Mouse (Mus musculus) hindbrain, embryonic 16.5 days (tissue): ENCODE measurements around the gene Rora. TPM values are rescaled to one million over a fixed set of nuclear protein-coding genes. Genes with fewer than 3 reads are reported as not detected.

Experiments used
- ATAC-seq: fragments of 200-750 bp; cut with Nextera tagmentation; 2 replicates; pipeline ENCODE4 v1.8.0; 2017; ENCODE audit warnings: moderate TSS enrichment, moderate library complexity
- H3K27ac ChIP-seq: fragments of 300-500 bp; sonication (generic); 2 replicates; pipeline ENCODE4 v1.5.1; 2014; ENCODE audit warnings: low read depth, mild to moderate bottlenecking, control low read depth, low read length, moderate library complexity
- H3K27me3 ChIP-seq: fragments of 300-500 bp; sonication (generic); replicated peaks from 2 replicates; pipeline ENCODE4 v1.6.1; 2014; ENCODE audit warnings: low read length; ENCODE audit not compliant: control insufficient read depth, insufficient read depth
- H3K36me3 ChIP-seq: fragments of 300-500 bp; sonication (generic); 2 replicates; pipeline ENCODE4 v1.6.1; 2014; ENCODE audit warnings: mild to moderate bottlenecking, low read length, moderate library complexity, mixed read lengths; ENCODE audit not compliant: control insufficient read depth, insufficient read depth
- H3K4me1 ChIP-seq: fragments of 300-500 bp; sonication (generic); 2 replicates; pipeline ENCODE4 v1.6.1; 2014; ENCODE audit warnings: low read depth, low read length; ENCODE audit not compliant: control insufficient read depth, insufficient read depth
- H3K4me2 ChIP-seq: fragments of 300-500 bp; sonication (generic); 2 replicates; pipeline ENCODE4 v1.6.1; 2014; ENCODE audit warnings: mild to moderate bottlenecking, low read length, control low read depth, moderate library complexity
- H3K4me3 ChIP-seq: fragments of 300-500 bp; sonication (generic); 2 replicates; pipeline ENCODE4 v1.5.1; 2014; ENCODE audit warnings: mild to moderate bottlenecking, low read length, control low read depth, moderate library complexity
- H3K9ac ChIP-seq: fragments of 300-500 bp; sonication (generic); 2 replicates; pipeline ENCODE4 v1.6.1; 2014; ENCODE audit warnings: low read depth, mild to moderate bottlenecking, control low read depth, low read length, moderate library complexity
- H3K9me3 ChIP-seq: fragments of 300-500 bp; sonication (generic); 2 replicates; pipeline ENCODE4 v1.6.1; 2014; ENCODE audit warnings: mild to moderate bottlenecking, low read length, moderate library complexity; ENCODE audit not compliant: control insufficient read depth
- WGBS: fragments of 180-500 bp; shearing (Covaris S2); extraction: QIAGEN DNeasy Blood & Tissue Kit; methylation state at CpG from one replicate; pipeline ENCODE4 v1.1.7; 2014; 5-methylcytosine and 5-hydroxymethylcytosine counted together
- polyA plus RNA-seq: library from polyadenylated mRNA; unstranded; fragments of >200 nt; fragmentation: Nextera tagmentation; extraction: Ambion mirVana; gene quantifications from 2 replicates; pipeline ENCODE4 v1.2.1, GENCODE M21; 2015

Rora gene
- polyA plus RNA-seq, 1 experiment from 2014 or later = 38.3 TPM

- no peaks in the 10 kb centered on the region for H3K9me3 ChIP-seq
- H3K27ac ChIP-seq = no peak overlapping the region
- no peaks in the 10 kb centered on the region for H3K36me3 ChIP-seq
- no peak for ATAC-seq
- H3K4me2 ChIP-seq = no peak overlapping the region
- H3K9ac ChIP-seq = no peak overlapping the region
- no peak overlapping the region for H3K4me3 ChIP-seq
- H3K27me3 ChIP-seq = no peaks in the 10 kb centered on the region
- H3K4me1 ChIP-seq = no peaks in the 10 kb centered on the region
- 38% methylated on average over 3 of the region's 3 CpGs for WGBS
These were observed 527.4 kb downstream of the Rora start for GRCm38 (mm10) chr9:69180961-69181360.

GRCm38 (mm10) chr9:69181411-69181810, 527.8 kb downstream of the Rora start:
- no peak overlapping the region for H3K4me2 ChIP-seq
- no peak overlapping the region for H3K27ac ChIP-seq
- no peaks in the 10 kb centered on the region for H3K36me3 ChIP-seq
- ATAC-seq = no peak
- no peak overlapping the region for H3K4me3 ChIP-seq
- no peaks in the 10 kb centered on the region for H3K4me1 ChIP-seq
- no peaks in the 10 kb centered on the region for H3K27me3 ChIP-seq
- H3K9ac ChIP-seq = no peak overlapping the region
- no peaks in the 10 kb centered on the region for H3K9me3 ChIP-seq

- Histone ChIP-seq H3K9me3 (no peaks in the 10 kb centered on the region), H3K36me3 (no peaks in the 10 kb centered on the region), H3K4me2 (no peak overlapping the region), H3K9ac (no peak overlapping the region), H3K4me3 (no peak overlapping the region), H3K27ac (no peak overlapping the region), H3K4me1 (no peaks in the 10 kb centered on the region), H3K27me3 (no peaks in the 10 kb centered on the region)
- no peak for ATAC-seq
- WGBS = 54% methylated on average over 4 of the region's 4 CpGs
These were observed 530.3 kb downstream of the Rora start for GRCm38 (mm10) chr9:69183888-69184287.

DNA sequence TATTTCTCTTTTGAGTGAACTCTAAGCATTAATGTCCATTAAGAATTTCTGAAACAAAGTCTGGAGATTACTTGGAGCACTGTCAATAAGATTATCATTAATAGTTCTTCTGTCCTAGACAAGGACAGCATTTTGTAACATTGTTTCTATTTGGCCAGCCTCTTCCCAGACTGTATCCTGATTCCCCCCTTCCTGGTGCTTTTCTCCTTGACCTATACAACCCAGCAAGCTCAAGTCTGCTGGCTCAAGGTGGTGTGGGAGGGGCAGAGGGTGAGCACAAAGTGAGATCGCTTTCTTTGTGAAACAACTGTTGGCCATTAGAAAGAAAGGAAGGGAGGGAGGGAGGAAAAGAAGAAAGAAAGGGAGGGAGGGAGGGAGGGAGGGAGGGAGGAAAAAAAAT, 537.1 kb downstream of the Rora start:
- WGBS = 38% methylated on average over 1 of the region's 1 CpGs
- no peak for ATAC-seq
- no peak overlapping the region for H3K27ac ChIP-seq
- H3K4me3 ChIP-seq = no peak overlapping the region
- H3K9me3 ChIP-seq = no peaks in the 10 kb centered on the region
- no peaks in the 10 kb centered on the region for H3K36me3 ChIP-seq
- H3K4me1 ChIP-seq = no peaks in the 10 kb centered on the region
- no peak overlapping the region for H3K4me2 ChIP-seq
- H3K9ac ChIP-seq = no peak overlapping the region
- no peaks in the 10 kb centered on the region for H3K27me3 ChIP-seq

DNA sequence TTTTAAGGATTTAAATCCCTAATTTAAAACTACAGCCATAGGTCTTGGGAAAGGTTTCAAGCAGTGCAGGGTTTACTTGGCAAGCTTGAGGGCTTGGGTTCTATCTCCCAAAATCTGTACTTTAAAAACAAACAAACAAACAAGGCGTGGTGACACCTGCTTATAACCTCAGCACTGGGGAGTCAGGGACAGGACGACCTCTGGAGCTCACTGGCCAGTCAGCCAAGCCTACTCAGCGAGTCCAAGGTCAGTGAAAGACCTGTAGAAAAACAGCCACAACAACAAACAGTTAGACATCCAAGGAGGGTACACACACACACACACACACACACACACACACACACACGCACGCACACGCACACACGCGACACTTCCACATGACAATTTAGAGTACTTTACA, 538.9 kb downstream of the Rora start:
- Histone ChIP-seq H3K4me2 (no peak overlapping the region), H3K27me3 (no peaks in the 10 kb centered on the region), H3K36me3 (no peaks in the 10 kb centered on the region), H3K4me3 (no peak overlapping the region), H3K27ac (no peak overlapping the region), H3K9me3 (no peaks in the 10 kb centered on the region), H3K9ac (no peak overlapping the region), H3K4me1 (no peaks in the 10 kb centered on the region)
- 92% methylated on average over 8 of the region's 8 CpGs for WGBS
- ATAC-seq = no peak

GRCm38 (mm10) chr9:69194638-69195605, 541.3 kb downstream of the Rora start:
- H3K4me1 ChIP-seq = no peaks in the 10 kb centered on the region
- H3K4me3 ChIP-seq = no peak overlapping the region
- no peak overlapping the region for H3K4me2 ChIP-seq
- no peak overlapping the region for H3K27ac ChIP-seq
- no peaks in the 10 kb centered on the region for H3K36me3 ChIP-seq
- no peaks in the 10 kb centered on the region for H3K27me3 ChIP-seq
- no peak for ATAC-seq
- WGBS = 82% methylated on average over 13 of the region's 13 CpGs
- no peaks in the 10 kb centered on the region for H3K9me3 ChIP-seq
- no peak overlapping the region for H3K9ac ChIP-seq

DNA sequence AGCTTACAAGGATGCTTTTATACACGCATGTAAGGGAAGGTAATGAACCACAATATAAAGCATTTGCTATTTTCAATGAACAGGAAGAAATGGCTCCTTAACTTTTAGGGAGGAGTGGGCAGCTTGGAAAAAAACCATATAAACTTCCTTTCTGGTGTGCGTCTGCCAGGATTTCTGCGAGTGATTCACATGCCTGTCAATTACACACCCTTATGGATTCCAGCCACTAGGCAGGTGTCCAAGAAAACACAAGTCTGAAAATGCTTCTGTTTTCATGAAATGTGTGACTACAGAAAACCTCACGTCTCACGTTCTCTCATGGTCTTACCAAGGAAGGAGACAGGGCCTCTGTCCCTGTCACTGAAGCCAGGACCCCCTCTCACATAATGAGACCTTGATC, 560.2 kb downstream of the Rora start:
- 46% methylated on average over 5 of the region's 5 CpGs for WGBS
- Histone ChIP-seq H3K27me3 (no peaks in the 10 kb centered on the region), H3K4me1 (peaks cover 3% of the 10 kb centered on the region; the same call in 1 of the 2 replicates), H3K4me3 (no peak overlapping the region), H3K36me3 (no peaks in the 10 kb centered on the region), H3K27ac (no peak overlapping the region), H3K4me2 (no peak overlapping the region), H3K9me3 (no peaks in the 10 kb centered on the region), H3K9ac (no peak overlapping the region)
- ATAC-seq = no peak

GRCm38 (mm10) chr9:69224841-69225240, 571.3 kb downstream of the Rora start:
- ATAC-seq = no peak
- Histone ChIP-seq H3K9me3 (no peaks in the 10 kb centered on the region), H3K4me2 (no peak overlapping the region), H3K36me3 (no peaks in the 10 kb centered on the region), H3K27me3 (no peaks in the 10 kb centered on the region), H3K27ac (no peak overlapping the region), H3K4me3 (no peak overlapping the region), H3K9ac (no peak overlapping the region), H3K4me1 (no peaks in the 10 kb centered on the region)
- 64% methylated on average over 3 of the region's 3 CpGs for WGBS

- Histone ChIP-seq H3K4me2 (no peak overlapping the region), H3K27ac (no peak overlapping the region), H3K9ac (no peak overlapping the region), H3K4me3 (no peak overlapping the region), H3K4me1 (no peaks in the 10 kb centered on the region), H3K27me3 (no peaks in the 10 kb centered on the region), H3K36me3 (no peaks in the 10 kb centered on the region), H3K9me3 (no peaks in the 10 kb centered on the region)
- 44% methylated on average over 3 of the region's 3 CpGs for WGBS
- no peak for ATAC-seq
These were observed 572.8 kb downstream of the Rora start for GRCm38 (mm10) chr9:69226424-69226823.
